Mouse (Mus musculus) lung, postnatal 10 days (tissue): ENCODE results near the gene Prokr2.
A peak's percentile ranks its signal among the peaks of the same experiment; 100 is the strongest.
"Not testable (repeated sequence)": the region's sequence is repeated elsewhere in the genome, so short reads cannot be mapped to it uniquely, and the experiment has no call there.

ENCODE experiments used
- DNase-seq: peaks from one replicate; pipeline ENCODE4 v3.0.0; 2021

The Prokr2 gene

DNA sequence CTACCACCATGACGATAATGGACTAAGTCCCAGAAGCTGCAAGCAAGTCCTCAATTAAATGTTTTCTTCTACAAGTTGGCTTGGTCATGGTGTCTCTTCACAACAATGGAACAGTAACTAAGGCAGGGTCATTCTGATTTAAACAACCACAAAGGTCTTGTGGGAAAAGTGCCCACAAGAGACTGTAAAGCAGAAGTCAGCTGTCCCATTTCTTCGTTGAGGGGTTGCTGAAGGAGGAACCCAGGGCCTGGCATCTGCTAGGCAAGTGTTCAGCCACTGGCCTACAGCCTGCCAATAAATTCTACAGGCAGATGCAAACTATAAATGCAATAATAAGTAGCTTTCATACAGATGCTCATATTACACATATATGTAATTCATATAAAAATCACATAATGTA lies 48.0 kb downstream of the Prokr2 start:
- no peak for DNase-seq

DNA sequence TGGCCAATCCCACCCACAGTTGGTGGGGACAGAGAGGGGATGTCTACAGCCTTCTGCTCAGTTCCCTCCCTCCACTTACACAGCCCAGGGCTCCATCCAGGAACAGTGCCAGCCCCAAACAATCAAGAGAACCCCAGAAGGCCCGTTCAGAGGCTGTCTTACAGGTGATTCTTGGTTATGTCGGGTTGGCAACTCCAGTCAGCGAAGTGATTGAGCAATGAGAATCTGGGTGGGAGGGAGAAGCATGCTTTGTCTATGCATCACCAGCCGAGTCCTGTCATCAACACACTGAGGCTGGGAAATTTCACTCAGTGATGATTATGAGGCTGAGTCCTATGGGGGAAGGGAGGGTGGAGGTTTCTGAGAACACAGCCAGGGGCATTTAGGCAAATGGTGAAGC lies 61.7 kb downstream of the Prokr2 start:
- peak; percentile 39 for DNase-seq

DNA sequence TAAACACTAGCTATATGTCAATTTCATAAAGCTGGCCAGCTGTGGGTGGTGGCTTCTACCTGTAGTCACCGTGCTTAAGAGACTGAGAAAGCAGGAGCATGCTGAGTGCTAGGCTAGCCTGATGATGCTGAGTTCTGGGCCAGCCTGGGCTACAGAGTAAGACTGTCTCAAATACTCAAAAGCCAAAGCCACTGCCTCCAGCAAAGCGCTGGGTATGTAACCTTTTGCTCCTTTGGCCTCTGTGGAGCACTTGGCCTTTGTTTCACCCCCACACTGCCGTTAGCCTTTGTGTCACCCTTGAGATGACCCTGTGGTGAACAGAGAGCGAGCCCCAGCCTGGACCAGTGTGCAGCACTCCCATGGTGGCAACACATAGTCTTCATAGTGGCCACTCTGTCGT lies 64.7 kb downstream of the Prokr2 start:
- no peak for DNase-seq

DNA sequence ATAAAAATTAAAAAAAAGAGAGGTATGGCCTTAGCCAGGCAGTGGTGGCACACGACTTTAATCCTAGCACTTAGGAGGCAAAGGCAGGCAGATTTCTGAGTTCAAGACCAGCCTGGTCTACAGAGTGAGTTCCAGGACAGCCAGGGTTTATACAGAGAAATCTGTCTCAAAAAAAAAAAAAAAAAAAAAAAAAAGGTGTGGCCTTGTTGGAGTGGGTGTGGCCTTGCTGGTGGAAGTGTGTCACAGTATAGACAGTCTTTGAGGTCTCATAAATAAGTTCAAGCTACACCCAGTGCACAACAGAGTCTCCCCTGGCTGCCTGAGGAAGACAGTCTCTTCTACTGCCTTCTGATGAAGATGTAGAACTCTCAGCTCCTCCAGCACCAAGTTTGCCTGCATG lies 68.1 kb downstream of the Prokr2 start:
- DNase-seq, result no peak

DNA sequence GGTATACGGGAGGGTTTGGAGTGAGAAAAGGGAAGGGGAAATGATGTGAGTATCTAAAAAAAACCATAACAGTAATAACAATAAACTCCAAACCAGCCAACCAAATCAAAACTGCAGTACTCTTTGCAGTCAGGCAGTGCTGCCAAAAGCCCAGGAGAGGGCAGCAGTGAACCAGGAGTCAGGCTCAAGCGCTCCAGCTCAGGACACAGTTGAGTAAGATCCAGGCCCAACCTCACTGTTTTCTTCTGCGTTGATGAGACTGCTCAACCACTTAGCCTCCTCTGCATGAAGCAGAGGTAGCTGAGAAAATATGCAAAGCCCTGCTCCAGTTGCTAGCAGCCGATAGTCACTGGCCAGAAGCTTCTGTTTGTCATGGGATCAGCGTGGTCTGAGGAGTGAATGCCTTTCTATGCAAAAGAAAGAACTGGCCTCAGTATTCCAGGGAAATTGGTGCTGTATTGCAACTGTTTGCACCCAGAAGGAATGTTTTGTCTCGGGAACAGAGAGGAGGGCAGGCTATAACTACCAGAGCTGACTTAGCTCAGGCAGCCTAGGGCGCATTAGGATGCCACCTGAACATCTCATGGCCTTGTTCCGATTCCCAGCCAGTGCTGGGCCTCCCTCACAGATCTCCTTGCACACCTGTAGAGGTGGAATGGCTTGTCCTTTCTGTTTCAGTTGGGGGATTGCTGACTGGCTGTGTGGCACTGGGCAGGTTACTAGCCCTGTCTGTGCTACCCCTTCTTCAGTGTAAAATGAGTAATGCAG lies 69.0 kb downstream of the Prokr2 start:
- peak; percentile 78 for DNase-seq

DNA sequence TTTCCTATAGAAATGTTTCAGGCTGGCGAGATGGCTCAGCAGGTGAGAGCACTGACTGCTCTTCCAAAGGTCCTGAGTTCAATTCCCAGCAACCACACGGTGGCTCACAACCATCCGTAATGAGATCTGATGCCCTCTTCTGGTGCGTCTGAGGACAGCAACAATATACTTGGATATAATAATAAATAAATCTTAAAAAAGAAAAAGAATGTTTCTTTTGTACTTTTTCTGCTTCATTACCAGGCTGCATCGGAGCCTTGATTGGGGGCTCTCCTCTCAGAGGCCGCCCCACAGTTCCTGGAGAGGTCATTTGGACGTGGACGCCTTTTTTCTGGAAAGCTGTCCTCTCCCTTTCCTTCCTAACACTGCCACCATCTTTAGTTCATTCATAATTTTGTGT lies 71.2 kb downstream of the Prokr2 start:
- DNase-seq, result not testable (repeated sequence)

DNA sequence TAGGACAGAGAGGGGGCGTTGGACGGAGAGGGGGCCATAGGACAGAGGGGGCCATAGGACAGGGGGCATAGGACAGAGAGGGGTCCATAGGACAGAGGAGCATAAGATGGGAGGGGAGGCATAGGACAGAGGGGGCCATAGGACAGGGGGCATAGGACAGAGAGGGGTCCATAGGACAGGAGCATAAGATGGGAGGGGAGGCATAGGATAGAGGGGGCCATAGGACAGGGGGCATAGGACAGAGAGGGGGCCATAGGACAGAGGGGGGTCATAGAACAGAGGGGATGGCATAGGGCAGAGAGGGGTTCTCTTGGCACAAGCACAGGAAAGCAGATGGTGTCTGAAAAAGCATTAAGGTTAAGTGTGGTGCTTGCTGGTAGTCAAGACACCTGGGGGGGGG lies 71.7 kb downstream of the Prokr2 start:
- no peak for DNase-seq

DNA sequence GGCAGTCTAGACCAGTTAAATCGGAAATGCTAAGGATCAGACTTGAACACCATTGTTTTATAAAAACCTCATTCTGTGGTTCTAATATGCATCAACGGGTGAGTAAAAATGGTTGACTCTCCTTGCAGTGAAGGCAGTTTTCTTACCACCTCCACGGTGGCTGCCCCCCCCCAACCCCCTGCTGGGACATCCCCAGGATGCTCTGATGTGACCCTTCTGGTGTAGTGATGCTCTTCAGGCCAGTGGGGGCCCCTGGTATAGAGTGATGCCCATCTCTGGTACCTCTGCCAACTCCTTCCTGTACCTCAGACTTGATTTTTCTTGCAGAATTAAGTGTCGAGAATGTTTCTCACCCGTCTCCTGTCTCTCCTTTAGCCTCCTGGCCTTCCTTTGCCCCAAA lies 72.6 kb downstream of the Prokr2 start:
- DNase-seq, result no peak

DNA sequence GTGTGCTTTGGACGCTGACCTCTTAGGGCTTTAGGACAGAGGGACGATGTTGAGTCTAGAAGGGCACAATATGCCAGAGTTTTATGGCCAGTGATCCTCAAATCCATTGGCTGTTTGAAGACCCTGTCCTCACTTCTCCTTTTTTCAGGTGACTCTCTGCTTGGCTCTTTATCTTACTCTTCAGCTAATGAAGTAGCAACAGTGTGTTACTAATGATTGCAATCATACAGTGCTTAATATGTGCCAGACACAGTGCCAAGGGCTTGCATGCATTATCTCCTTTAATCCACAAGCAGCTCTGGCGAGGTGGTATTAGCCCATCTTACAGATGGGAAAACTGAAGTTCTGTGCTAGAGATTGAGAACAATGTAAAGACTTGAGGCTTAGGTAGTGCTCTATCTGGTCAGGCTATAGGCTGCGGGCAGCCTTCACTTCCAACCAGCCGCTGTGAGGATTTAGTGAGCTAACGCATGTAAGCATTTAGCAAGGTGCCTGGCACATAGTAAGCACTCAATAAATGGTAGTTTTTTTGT lies 75.8 kb downstream of the Prokr2 start:
- no peak for DNase-seq

DNA sequence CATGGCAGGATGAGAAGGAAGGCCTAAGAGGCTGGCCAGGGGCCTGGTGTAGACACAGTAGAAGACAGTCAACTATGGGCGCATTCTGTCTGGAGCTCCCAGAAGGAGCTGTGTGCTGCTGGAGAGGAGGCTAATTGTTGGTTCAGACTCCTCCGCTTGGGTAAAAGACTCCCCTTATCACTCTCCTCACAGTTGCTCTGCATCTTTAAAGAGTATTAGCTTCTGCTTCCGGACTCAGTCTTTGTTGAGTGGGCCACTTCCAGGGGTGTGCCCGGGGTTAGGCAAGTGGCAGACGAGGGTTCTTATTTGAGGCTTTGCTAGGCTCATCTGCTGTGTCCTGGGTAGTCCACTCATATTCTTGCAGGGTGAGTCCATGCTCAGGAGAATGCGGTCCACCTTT lies 76.4 kb downstream of the Prokr2 start:
- no peak for DNase-seq

DNA sequence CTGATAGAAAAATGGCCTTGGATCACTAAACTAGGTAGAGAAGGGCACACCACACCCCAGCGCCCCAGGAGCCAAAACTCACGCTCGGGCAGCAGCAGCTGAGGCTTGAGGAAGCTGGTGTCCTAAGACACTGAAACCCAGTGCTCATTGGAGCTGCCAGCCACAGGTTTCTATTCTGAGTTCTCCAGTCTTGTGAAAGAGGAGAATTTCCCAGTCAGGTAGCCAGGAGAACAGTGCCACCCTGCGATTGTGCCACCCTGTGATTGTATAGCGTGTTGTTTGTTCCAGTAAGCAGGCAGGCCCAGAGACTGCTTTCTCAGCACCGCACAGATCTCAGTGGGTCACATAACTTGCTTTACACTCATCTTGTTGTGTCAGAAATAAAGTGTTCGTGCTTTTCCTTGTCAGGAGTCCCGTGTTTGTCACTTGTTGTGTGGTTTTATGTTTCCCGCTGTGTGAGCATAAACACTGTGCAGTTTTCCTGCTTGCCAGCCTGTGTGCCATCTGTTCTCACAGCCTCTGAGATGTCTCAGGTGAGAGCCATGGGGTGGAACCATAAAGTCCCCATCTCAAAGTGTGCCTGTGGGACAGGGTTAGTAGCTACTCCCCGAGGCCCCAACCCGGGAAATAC lies 77.9 kb downstream of the Prokr2 start:
- DNase-seq, result no peak

DNA sequence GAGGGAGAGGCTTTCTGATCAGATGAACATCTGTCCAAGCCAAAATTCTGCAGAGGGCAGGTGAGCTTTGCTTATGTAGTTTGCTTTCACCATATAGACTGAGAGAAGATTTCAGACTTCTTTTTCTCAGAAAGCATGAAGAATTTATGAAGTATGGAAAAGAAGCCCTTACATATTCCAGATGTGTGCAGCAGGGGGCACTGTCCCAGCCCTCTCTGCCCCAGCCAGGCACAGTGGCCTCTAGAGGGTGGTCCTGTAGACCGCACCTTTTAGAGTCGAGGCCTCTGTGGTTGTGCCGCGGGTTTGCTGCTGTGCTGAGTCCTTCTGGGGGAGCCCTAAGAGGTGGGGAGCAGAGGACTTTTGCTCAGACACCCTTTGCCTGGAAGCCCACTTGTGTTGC lies 79.3 kb downstream of the Prokr2 start:
- no peak for DNase-seq

DNA sequence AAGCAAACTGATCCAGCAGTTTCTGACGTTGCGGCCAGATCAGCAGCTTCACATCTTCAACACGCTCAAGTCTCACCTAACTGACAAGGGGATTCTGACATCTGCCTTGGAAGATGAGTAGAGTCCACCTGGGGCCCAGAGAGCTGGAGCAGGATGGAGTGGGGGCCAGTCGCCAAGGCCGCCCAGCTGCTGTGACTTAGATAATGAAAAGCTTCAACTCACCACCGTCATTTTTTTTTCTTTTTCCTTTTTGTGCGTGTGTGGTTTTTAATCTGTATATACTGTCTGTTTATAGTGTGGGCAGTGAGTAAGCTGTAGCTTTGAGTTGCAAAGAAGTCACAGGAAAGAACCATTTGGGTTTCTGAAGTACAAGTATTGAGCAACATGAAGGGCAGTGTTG lies 80.1 kb downstream of the Prokr2 start:
- no peak for DNase-seq

DNA sequence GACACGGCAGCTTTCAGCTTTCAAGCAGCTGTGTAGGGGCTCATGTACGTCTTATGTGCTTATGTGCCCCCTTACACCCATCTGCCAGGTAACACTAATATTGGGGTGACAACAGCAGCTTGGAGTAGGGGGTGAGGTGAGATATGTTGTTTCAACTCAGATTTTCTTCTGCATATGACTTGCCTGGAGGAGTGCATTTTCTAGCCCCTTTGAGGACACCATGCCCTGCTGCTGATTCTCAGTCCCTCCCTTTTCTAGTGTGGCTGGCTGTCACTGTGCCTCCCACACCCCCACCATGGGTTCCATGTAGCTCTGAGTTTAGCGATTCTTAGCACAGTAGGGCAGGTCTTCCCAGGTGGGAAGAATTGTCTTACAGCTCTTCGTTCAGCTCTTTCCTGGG lies 83.8 kb downstream of the Prokr2 start:
- no peak for DNase-seq

DNA sequence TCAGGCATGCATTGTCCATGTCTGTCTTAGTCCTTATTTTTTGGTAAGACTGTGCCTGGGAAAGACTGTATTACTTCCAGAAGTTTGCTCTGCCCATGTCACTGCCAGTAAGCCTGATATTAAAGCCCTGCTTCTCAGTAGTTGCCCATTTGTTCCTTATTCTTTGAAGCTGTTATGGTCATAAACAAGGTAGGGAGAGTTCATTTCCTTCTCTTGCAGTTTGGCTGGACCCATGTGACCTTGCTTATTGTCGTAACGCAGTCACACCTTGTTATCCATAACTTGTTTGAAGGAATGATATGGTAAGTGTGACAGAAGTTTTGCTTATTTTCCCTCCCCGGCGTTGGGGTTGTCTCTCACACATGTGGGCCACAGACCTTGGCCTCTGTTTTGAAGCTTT lies 87.0 kb downstream of the Prokr2 start:
- DNase-seq, result no peak

DNA sequence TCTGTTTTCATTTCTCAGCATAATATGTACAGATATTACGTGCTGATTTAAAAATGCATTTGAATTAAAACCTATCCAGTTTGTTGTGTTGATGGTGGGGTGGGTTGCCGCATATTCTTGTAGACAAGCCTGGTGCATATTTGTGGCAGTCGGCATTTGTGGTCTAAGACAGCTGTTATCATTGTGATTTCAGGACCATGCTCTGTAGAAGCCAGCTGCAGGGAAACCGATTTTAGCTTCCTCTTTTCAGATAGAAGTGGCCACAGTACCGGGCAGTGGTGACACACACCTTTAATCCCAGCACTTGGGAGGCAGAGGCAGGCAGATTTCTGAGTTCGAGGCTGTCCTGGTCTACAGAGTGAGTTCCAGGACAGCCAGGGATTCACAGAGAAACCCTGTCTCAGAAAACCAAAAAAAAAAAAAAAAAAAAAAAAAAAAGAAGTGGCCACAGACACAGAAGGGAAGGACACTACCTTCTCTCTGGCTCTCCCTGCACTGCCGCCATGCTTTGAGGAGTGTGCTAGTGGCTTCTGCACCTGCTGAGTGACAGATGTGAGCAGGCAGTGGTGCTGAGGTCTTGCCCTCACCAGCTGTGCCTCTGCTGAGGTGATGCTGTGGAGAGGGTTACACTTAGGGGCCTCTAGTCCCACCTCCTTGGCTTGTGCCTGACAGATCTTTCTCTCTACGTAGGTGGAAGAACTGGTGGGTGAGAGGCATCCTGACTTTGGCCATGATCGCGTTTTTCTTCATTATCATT lies 91.4 kb downstream of the Prokr2 start:
- DNase-seq, result no peak

DNA sequence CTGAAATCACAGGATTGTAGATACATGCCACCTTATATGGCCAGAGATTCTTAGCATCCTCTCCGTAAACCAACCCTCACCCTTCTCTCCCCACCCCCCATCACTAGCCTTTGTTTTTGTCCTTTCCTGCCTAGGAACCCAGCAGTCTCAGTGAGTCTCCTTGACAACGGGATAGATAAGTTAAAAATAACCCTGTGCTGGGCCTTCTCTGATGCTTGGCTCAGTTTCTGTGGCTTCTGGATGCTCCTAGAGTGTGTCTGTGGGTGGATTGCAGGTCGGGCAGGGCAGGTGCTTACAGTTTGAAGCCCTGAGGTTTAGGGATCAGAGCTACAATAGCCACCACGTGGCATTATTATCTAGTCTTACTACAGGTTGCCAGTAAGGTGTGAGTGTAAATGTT lies 93.2 kb downstream of the Prokr2 start:
- peak; percentile 61 for DNase-seq

DNA sequence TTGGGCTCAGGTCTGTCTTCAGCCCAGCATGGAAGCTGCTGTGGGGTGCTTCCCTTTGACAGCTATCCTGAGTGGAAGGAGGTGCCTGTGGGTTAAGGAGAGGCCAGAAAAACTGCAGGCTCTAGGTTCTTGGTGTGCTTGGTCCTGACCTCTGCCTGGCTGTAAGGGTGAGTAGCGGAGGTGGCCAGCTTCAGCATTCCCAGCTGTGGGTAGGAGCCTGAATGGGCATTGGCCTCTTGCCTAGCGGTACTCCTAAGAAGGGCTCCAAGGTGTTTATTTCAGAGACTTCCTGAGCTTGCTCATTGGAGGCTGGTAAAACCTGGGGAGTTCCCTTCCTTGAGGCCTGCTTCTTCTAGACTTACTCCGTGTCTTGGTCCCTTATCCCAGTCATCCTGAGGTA lies 94.0 kb downstream of the Prokr2 start:
- DNase-seq, result peak; percentile 47

DNA sequence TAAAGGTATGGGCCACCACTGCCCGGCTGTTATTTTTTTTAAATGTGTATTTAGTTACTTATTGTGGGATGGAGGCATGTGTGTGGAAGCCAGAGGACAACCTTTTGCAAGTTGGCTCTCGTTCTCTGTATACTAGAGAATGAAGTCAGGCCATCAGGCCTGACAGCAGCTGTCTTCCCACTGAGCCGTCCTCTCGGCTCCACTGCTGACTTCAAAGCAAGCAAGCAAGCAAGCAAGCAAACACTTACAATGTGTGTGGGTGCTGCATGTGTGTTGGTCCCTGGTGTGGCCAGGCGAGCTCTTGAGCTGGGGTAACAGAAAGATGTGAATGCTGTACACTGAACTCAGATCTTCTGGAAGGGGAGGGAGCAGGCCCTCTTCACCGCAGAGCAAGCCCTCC lies 94.4 kb downstream of the Prokr2 start:
- no peak for DNase-seq

DNA sequence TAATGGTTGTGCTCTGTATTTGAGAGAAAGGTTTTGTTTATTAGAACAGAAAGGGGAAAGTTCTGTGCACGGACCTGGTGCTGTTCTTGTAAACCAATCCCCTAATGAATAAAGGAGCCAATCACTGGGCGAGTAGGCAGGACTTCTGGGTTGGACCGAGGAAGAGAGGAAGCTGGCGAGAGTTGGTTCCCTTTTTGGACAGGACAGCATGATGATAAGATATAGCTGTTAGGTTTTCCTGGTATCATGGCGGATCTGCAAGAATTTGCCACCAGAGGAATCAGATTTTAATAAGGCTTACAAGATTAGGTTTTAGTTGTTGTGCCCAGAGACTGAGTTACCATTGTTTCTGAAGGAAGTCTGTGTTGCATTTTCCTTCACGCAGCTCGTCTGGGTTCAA lies 96.0 kb downstream of the Prokr2 start:
- DNase-seq, result not testable (repeated sequence)
